Mouse (Mus musculus) heart, postnatal 36 days (tissue): Measurements from ENCODE around the gene Aplp2. TPM values are rescaled to one million over a fixed set of nuclear protein-coding genes. Genes with fewer than 3 reads are reported as not detected.
"Not testable (repeated sequence)": the region's sequence is repeated elsewhere in the genome, so short reads cannot be mapped to it uniquely, and the experiment has no call there.

Experiments
- DNase-seq, 2 experiments: peaks; one replicate each; pipeline ENCODE4 v3.0.0; 2021 to 2022
- intact Hi-C: fragments of 180-260 bp; cut with DNase I; formaldehyde crosslinking; loops from one replicate; pipeline ENCODE4 v1.15.1; 2025
- total RNA-seq, 2 experiments: library from RNA; stranded (reverse); gene quantifications; 2 replicates each; pipeline ENCODE4 v1.2.3; 2021

Gene Aplp2
- total RNA-seq, 2 experiments from 2014 or later = 294 to 315 TPM

- intact Hi-C loops = no loop called here
- DNase-seq = no peak
These were observed 27.2 kb downstream of the Aplp2 start for GRCm38 (mm10) chr9:31184439-31184838.

- DNase-seq = no peak
- intact Hi-C loops = loop anchor here (2.0 kb wide), 1 partner anchor 18 kb away; no protein-coding TSS in a partner anchor
These were observed 28.6 kb downstream of the Aplp2 start for GRCm38 (mm10) chr9:31183061-31183460.

- no peak for DNase-seq
- intact Hi-C loops = loop anchor here (2.0 kb wide), 1 partner anchor 19 kb away; no protein-coding TSS in a partner anchor
These were observed 30.1 kb downstream of the Aplp2 start for GRCm38 (mm10) chr9:31181291-31182085.

- DNase-seq = no peak
- intact Hi-C loops = no loop called here
These were observed 33.9 kb downstream of the Aplp2 start for GRCm38 (mm10) chr9:31177692-31178091.

- intact Hi-C loops = no loop called here
- peak; percentile 85 to 87 for DNase-seq
These were observed 35.1 kb downstream of the Aplp2 start for GRCm38 (mm10) chr9:31176379-31177130.

GRCm38 (mm10) chr9:31175978-31176377 lies 35.6 kb downstream of the Aplp2 start:
- intact Hi-C loops = no loop called here

GRCm38 (mm10) chr9:31175346-31175745 lies 36.3 kb downstream of the Aplp2 start:
- no peak for DNase-seq
- intact Hi-C loops = no loop called here

More at GRCm38 (mm10) chr9:31175978-31176377, 35.6 kb downstream of the Aplp2 start:
- no peak for DNase-seq

- peak in 1 of 2 experiments; percentile 45 for DNase-seq
- intact Hi-C loops = loop anchor here (5.0 kb wide), 1 partner anchor 34 kb away; no protein-coding TSS in a partner anchor
These were observed 43.1 kb downstream of the Aplp2 start for GRCm38 (mm10) chr9:31168356-31169093.

GRCm38 (mm10) chr9:31167305-31167704 lies 44.3 kb downstream of the Aplp2 start:
- DNase-seq = no peak
- intact Hi-C loops = loop anchor here (5.0 kb wide), 1 partner anchor 35 kb away; no protein-coding TSS in a partner anchor

GRCm38 (mm10) chr9:31165505-31165904 lies 46.1 kb downstream of the Aplp2 start:
- intact Hi-C loops = loop anchor here (2.0 to 5.0 kb wide), 2 partner anchors 37 to 45 kb away; partner anchors contain the start of gene Aplp2

GRCm38 (mm10) chr9:31163327-31163726 lies 48.3 kb downstream of the Aplp2 start:
- DNase-seq = no peak
- intact Hi-C loops = no loop called here

More at GRCm38 (mm10) chr9:31165505-31165904, 46.1 kb downstream of the Aplp2 start:
- DNase-seq = not testable (repeated sequence)

- intact Hi-C loops = no loop called here
These were observed 48.7 kb downstream of the Aplp2 start for GRCm38 (mm10) chr9:31162911-31163310.

GRCm38 (mm10) chr9:31159910-31160309 lies 51.7 kb downstream of the Aplp2 start:
- DNase-seq = no peak

More at GRCm38 (mm10) chr9:31162911-31163310, 48.7 kb downstream of the Aplp2 start:
- no peak for DNase-seq

GRCm38 (mm10) chr9:31156594-31156993 lies 55.0 kb downstream of the Aplp2 start:
- no peak for DNase-seq
- intact Hi-C loops = no loop called here

More at GRCm38 (mm10) chr9:31159910-31160309, 51.7 kb downstream of the Aplp2 start:
- intact Hi-C loops = no loop called here

GRCm38 (mm10) chr9:31151050-31151449 lies 60.6 kb downstream of the Aplp2 start:
- intact Hi-C loops = loop anchor here (1.0 to 5.0 kb wide), 3 partner anchors 131 to 251 kb away; partner anchors contain the start of gene Prdm10
- DNase-seq = no peak

- intact Hi-C loops = no loop called here
- DNase-seq = no peak
These were observed 63.5 kb downstream of the Aplp2 start for GRCm38 (mm10) chr9:31148135-31148534.

- no peak for DNase-seq
- intact Hi-C loops = no loop called here
These were observed 66.2 kb downstream of the Aplp2 start for GRCm38 (mm10) chr9:31145272-31145925.

- no peak for DNase-seq
These were observed 68.7 kb downstream of the Aplp2 start for GRCm38 (mm10) chr9:31142924-31143323.

GRCm38 (mm10) chr9:31133131-31133530 lies 78.5 kb downstream of the Aplp2 start:
- intact Hi-C loops = no loop called here
- no peak for DNase-seq

More at GRCm38 (mm10) chr9:31142924-31143323, 68.7 kb downstream of the Aplp2 start:
- intact Hi-C loops = no loop called here
